Mouse (Mus musculus) cerebellum, adult (tissue): ENCODE results near the gene Os9.
"Not testable (repeated sequence)": the region's sequence is repeated elsewhere in the genome, so short reads cannot be mapped to it uniquely, and the experiment has no call there.

Experiments
- ATAC-seq: cut with Nextera tagmentation; 2 replicates; pipeline ENCODE4 v1.9.2; 2017; ENCODE audit warnings: mild to moderate bottlenecking, moderate library complexity, mixed read lengths; ENCODE audit not compliant: insufficient number of reproducible peaks, low FRiP score, low TSS enrichment

The Os9 gene

DNA sequence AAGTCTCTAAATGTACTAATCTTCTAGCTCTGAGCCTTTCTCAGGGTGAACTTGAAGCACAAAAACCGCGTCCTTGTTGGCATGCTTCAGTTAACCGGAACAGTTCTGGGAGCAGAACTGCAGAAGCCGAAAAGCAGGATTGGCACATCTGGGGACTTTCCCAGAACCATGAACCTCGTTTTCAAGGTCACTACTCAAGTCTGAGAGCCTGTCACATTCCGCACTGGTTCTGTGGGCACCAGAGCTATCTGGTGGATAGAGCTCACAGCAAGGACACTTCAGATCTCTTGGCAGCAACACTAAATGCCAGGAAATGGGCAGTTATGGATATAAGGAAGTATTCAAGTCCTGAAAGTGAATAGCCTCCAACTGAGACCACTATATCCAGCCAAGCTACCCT, 26.2 kb upstream of the Os9 start:
- no peak for ATAC-seq

DNA sequence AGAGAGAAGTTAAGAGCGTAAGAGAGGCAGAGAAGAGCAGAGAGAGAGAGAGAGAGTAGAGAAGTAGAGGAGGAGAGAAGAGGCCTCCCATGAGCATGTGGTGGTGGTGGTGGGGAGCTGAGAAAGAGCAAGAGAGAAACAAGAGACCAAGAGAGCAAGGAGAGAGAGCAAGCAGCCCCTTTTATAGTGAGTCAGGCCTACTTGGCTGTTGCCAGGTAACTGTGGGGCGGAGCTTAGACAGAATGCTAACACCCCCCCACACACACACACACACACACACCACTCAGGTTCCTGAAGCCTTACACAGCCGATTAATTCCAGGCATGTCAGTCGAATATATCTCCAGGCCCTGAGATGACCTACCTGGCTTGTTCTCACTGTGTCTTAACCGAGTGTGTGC, 24.4 kb upstream of the Os9 start:
- ATAC-seq: no peak

DNA sequence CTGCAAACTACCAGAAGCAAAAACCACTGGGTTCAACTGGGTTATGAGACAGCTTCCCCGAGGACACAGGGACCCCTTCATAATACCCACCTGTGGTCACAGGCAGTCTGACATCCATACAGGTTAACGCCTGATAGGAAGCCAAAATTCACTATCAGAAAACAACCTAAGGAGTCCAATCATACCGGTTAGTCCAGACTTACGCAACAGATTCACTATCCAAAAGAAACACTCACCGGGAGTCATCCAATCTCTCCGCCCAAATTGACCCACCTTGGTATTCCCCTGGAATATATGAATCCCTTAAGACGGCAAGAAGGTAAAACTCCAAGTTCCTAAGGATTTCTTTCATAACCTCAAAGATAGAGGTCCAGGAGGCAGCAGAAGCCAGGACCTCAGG, 23.6 kb upstream of the Os9 start:
- no peak for ATAC-seq

DNA sequence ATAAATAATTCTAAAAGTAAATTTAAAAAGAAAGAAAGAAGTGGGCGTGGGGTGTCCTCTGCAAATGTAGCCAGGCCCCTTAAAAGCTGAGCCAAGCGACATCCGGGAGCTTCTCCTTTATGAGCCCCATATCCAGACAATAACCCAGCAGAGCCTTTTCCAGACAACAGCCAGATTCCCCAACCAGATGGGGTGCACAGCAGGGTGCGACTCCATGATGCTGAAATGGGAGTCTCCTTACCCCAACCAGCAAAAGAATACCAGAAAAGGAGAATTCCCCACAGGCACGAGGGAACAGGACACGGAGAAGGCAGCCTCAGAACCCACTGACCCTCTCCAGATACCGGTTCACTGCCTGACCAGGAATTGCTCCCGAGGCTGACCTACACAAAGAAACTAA, 22.3 kb upstream of the Os9 start:
- no peak for ATAC-seq

DNA sequence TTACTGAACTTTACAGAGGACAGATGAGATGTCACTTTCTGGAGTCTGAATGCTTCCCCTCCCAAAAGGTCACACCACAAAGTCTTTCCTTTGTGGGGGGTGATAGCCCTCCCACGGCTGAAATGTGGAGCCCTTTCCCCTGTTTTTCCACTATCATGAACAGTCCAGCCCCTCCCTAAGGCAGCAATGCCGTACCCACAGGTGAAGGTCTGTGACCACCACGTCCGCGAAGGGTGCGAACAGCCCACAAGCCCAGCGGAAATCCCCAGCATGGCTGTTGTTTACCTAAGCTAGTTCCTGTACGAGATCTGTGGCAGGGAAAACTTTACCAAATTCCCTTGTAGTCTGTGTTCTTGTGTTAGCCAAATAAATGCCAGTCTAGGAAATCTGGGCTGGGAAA, 20.6 kb upstream of the Os9 start:
- no peak for ATAC-seq

DNA sequence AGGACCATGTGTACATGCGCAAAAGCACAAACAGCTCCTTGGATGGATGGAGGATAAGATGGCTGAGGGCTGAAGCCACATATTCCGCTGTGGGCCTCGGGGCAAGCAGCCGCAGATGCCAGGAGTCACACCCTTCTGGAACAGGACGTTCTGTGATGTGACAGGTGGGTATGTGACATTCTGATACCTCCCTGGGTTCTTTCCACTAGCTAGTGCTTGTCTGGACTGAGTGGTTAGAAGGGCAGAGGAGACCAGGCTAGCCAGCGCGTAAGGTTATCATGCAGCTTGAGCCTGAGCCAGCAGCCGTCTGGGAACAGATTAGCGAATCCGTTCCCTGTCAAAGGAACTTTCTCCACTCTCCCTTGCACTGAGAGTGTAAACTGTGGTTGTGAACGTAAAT, 20.0 kb upstream of the Os9 start:
- no peak for ATAC-seq

DNA sequence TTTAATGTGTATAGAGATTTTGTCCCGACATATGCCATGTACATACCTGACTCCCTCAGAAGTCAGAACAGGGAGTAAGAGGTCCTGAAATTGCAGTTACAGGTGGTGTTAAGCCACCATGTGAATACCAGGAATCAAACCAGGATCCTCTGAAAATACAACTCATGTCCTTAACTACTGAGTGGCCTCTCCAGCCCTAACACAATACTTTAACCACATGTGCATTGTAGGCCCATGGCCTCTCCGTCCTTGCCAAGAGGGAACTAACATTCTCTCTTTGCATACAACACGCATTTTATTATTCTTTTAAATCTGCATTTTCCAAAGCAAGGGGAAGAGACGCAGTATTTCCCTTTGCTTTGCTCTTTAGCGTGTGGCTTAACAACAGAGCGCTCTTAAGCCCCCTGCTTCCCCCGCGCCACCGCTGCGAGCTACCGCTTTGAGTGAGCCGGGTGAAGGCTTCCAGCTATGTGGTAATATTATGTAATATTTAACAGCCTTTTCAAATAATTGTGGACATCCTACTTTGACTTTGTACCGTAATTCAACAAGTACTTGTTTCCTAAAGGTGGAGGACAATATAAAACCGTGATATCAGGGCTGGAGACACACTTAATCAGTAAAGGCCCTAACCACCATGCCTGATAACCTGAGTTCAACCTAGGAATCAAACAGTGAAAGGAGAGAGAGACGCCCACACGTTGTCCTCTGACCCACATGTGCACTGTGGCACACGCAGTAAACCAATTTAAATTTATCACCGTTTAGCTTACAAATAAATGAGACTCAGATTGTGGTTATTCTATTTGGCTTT, 17.6 kb upstream of the Os9 start:
- ATAC-seq: no peak

DNA sequence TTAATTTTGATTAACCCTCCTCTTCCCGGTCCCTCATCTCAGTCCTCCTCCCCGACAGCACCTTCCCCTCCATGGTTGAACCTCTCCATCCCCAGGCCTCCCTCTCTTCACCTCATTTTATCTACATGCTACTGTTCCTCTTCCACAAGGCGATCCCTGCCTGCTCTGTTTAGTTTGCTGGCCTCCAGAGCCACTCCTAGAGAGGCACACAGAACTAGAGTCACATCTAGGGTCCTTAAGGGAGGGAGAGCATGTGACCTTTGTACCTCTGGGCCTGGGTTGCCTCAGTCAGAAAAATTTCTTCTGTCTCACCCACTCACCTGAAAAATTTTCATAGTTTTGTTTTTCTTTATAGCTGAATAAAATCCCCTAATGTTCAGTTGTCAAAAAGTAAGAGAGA, 17.0 kb upstream of the Os9 start:
- ATAC-seq: no peak

DNA sequence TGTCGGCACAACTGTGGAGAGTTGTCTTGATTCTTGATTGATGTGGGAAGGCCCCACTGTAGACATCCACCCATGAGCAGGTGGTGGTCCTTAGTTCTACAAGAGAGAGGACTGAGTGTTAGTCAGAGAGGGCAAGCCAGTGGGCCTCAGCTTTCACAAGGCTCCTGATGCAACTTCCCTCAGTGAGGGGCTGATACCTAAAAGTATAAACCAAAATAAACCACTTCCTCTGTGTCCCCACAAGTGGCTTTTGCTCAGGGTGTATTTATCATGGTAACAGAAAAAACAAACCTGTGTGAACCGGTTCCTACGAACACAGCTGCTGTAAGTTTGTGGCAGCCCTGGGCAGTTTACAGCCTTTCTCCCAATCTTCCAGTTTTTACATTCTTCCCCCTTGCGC, 15.6 kb upstream of the Os9 start:
- no peak for ATAC-seq

DNA sequence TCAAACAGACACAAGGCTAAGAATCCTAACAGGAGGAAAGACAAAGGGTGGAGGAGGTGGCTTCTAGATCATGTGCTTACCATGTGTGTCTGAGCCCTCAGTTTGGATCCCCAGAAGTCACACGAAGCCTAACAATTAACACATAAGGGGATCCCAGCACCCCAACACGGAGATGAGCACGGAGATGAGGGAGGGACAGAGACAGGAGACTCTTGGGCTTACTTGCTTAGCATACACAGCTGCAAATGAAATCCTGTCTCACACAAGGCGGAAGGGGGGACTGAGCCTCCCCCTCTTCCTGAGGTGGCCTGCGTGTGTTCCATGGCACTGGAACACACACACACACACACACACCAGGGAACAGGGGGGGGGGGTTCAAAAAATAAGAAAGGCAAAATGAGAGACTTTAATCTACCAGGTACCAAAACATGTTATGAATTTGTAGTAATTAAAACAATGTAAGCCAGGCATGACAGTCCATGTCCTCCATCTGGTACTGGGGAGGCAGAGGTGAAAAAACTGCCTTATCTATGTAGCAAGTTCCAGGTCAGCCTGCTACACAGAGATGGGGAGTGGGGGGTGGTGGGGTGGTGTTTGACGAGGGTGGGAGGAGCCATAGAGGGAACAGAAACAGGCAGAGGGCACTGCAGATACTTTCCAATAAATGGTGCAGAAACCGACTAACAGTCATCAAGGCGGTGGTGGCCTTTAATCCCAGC, 14.3 kb upstream of the Os9 start:
- ATAC-seq: no peak

DNA sequence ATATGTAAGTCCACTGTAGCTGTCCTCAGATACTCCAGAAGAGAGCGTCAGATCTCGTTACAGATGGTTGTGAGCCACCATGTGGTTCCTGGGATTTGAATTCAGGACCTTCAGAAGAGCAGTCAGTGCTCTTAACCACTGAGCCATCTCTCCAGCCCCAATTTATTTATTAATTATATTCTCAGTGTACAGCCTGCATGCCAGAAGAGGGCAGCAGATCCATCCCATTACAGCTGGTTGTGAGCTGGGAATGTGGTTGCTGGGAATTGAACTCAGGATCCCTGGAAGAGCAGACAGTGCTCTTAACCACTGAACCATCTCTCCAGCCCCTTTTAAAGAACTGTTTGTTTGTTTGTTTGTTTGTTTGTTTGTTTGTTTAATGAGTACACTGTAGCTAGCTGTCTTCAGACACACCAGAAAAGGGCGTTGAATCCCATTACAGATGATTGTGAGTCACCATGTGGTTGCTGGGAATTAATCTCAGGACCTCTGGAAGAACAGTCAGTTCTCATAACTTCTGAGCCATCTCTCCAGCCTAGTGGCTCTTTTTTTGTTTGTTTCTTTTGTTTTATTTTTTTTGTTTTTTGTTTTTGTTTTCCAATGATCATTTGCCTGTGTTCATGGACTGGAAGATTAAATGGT, 13.6 kb upstream of the Os9 start:
- ATAC-seq: not testable (repeated sequence)

DNA sequence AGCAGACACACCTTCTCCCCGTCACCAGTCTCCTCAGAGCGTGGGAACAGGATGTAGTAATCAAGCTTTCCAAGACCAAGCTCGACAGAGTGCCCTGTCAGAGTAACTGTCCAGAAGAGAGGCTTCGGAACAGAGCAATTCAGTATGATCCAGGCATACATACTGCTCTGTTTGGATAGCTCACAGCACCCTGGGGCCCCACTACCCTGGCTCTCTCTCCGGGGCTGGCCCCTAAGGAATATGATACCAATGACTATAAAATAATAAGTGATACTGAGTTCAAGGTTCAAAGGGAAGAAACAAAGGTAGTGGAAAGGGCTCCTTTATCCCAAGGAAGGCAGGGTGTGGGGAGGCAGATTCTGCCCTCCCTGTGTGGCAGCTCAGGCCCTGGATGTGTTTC, 11.5 kb upstream of the Os9 start:
- ATAC-seq: no peak

DNA sequence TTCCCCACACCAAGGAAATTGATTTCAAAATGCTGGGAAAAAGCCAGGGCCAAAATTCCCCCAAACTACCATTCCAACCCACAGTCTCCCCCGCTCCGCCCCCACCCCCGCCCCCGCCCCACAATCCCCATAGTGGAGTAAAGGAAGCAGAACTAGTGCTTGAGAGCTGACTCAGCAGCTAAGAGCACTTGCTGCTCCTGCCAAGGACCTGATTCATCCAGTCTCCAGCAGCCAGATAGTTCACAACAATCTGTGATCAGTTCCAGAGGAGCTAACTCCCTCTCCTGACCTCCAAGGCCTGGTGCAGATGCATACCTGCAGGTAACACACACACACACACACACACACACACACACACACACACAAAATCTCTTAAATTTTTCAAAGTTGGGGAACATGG, 8.5 kb upstream of the Os9 start:
- ATAC-seq: no peak

DNA sequence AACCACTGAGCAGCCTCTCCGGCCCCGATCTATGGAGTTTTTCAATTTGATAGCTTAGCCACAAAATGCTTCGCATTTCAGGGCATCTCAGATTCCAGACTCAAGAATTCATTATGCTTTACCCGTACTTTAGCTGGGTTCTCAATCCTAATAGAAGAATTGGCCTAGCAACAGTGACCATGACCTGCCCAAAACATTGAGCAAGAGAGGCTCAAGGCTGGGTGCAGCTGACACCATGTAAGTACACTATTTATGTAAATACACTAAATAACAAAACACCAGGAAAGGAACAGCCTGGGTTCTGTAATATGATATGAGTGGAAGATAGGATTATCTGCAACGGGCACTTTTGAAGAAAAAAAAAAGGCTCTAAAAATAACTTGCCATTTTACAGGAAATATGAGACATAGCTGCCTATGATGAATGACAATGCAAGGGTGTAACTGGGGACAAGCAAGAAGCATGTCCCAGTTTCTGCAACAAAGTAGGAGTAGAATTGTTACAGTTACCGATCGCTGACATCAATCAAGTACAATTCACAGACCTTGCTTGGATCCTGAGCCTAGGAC, 6.9 kb upstream of the Os9 start:
- ATAC-seq: no peak

DNA sequence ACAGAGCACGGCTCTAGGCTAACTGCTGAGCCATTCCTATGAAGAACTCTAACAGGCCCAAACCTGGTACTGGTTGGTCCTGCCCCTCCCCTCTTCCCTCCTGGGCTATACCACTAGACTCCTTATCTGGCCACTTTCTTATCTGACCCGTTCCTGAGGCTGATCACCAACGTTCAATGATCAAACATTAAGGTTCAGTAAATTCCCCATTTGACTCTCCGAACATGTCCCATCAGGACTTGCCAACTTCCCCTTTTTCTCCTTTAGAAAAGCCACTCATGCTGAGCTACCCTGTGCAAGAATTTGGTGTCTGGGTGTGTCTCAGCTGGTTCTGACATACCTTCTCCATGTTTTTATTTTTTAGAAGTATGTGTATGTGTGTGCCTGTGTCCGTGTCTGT, 5.6 kb upstream of the Os9 start:
- no peak for ATAC-seq

DNA sequence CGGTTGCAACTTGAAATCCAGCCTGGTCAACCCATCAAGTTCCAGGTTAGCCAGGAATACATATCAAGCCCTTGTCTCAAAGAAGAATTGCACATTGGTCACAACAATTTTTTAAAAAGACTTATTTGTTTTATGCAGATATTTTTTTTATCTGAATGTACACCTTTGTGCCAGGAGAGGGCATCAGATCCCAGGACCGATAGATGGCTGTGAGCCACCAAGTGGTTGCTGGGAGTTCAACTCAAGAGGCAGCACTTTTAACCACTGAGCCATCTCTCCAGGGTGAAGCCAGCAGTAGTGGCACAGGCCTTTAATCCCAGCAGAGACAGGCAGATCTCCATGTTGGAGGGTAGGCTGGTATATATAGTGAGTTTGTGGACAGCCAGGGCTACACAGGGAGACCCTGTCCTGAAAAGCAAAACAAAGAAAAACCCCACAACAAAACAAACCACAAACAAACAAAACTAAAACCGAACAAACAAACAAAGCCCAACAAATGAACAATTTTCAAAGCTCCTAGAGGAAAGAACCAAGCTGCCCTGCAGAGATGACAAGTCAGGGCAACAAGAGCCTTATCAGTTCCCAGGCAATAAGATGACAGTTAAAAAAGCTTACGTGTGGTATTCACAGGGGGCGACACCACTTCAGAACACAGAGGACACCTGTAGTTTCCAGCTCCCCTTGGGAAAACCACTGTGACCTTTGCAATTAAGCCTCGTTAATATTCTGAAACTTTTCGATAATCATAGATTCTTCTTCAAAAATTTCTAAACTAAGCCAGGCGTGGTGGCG, 4.5 kb upstream of the Os9 start:
- ATAC-seq: no peak

DNA sequence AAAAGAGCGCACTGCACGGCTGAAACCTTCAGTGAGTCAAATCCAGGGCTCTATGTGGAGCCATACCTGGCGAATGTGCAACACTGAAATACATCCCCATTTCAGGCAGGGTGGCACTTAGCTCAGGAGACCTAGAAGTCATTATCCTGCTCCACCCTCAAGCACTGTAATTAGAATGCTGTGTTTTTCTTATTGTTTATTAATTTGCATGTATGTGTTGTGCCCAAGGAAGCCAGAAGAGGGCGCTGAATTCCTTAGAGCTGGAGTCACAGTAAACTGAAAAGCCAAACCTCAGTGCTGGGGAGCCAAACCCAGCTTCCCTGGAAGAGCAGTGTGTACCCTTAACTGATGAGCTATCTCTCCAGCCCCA, 2.5 kb upstream of the Os9 start:
- peak; percentile 37 for ATAC-seq

DNA sequence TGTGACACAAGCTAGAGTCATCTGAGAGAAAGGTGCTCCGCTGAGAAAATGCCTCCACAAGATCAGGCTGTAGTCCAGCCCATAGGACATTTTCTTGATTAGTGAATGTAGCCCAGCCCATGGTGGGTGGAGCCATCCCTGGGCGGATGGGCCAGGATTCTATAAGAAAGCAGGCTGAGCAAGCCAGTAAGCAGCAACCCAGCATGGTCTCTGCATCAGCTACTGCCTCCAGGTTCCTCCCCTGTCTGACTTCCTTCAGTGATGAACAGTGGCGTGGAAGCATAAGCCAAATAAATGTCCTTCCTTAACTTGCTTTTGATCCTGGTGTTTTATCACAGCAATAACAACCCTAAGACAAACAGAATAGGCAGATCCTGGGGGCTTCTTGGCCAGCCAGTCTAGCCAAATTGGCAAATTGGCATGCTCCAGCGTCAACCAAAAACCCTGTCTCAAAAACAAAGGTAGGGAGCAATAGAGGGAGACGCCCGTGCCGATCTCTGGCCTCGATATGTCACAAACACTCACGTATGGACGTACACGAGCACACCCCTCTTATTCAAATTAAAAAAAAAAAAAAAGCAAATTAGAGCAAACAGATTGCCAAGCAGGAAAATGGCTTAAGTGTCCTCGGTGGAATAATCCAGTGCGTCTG, 2.0 kb upstream of the Os9 start:
- no peak for ATAC-seq

DNA sequence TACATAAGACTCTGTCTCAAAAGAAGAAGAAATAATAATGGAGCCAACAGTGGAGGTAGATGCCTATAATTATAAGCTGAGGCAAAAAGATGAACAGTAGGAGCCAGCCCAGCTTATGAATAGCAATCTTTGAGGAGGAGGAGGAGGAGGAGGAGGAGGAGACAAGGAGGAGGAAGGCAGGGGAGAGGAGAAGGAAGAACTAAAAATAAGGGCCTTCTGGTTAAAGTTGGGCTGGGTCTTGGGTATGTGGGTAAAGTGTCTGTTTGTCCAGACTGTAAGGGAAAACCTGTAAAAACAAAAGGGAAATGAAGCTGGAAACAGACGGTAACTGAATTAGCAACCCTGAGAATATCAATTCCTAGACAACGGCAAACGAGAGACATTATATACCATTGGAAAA, 1.1 kb upstream of the Os9 start:
- no peak for ATAC-seq
